Mouse (Mus musculus) hindbrain, embryonic 16.5 days (tissue): ENCODE measurements around the gene Gramd4. TPM values are rescaled to one million over a fixed set of nuclear protein-coding genes. Genes with fewer than 3 reads are reported as not detected.
"Not testable (repeated sequence)": the region's sequence is repeated elsewhere in the genome, so short reads cannot be mapped to it uniquely, and the experiment has no call there.

Experiments
- ATAC-seq: fragments of 200-750 bp; cut with Nextera tagmentation; 2 replicates; pipeline ENCODE4 v1.8.0; 2017; ENCODE audit warnings: moderate TSS enrichment, moderate library complexity
- H3K27ac ChIP-seq: fragments of 300-500 bp; sonication (generic); 2 replicates; pipeline ENCODE4 v1.5.1; 2014; ENCODE audit warnings: low read depth, mild to moderate bottlenecking, control low read depth, low read length, moderate library complexity
- H3K27me3 ChIP-seq: fragments of 300-500 bp; sonication (generic); replicated peaks from 2 replicates; pipeline ENCODE4 v1.6.1; 2014; ENCODE audit warnings: low read length; ENCODE audit not compliant: control insufficient read depth, insufficient read depth
- H3K36me3 ChIP-seq: fragments of 300-500 bp; sonication (generic); 2 replicates; pipeline ENCODE4 v1.6.1; 2014; ENCODE audit warnings: mild to moderate bottlenecking, low read length, moderate library complexity, mixed read lengths; ENCODE audit not compliant: control insufficient read depth, insufficient read depth
- H3K4me1 ChIP-seq: fragments of 300-500 bp; sonication (generic); 2 replicates; pipeline ENCODE4 v1.6.1; 2014; ENCODE audit warnings: low read depth, low read length; ENCODE audit not compliant: control insufficient read depth, insufficient read depth
- H3K4me2 ChIP-seq: fragments of 300-500 bp; sonication (generic); 2 replicates; pipeline ENCODE4 v1.6.1; 2014; ENCODE audit warnings: mild to moderate bottlenecking, low read length, control low read depth, moderate library complexity
- H3K4me3 ChIP-seq: fragments of 300-500 bp; sonication (generic); 2 replicates; pipeline ENCODE4 v1.5.1; 2014; ENCODE audit warnings: mild to moderate bottlenecking, low read length, control low read depth, moderate library complexity
- H3K9ac ChIP-seq: fragments of 300-500 bp; sonication (generic); 2 replicates; pipeline ENCODE4 v1.6.1; 2014; ENCODE audit warnings: low read depth, mild to moderate bottlenecking, control low read depth, low read length, moderate library complexity
- H3K9me3 ChIP-seq: fragments of 300-500 bp; sonication (generic); 2 replicates; pipeline ENCODE4 v1.6.1; 2014; ENCODE audit warnings: mild to moderate bottlenecking, low read length, moderate library complexity; ENCODE audit not compliant: control insufficient read depth
- WGBS: fragments of 180-500 bp; shearing (Covaris S2); extraction: QIAGEN DNeasy Blood & Tissue Kit; methylation state at CpG from one replicate; pipeline ENCODE4 v1.1.7; 2014; 5-methylcytosine and 5-hydroxymethylcytosine counted together
- polyA plus RNA-seq: library from polyadenylated mRNA; unstranded; fragments of >200 nt; fragmentation: Nextera tagmentation; extraction: Ambion mirVana; gene quantifications from 2 replicates; pipeline ENCODE4 v1.2.1, GENCODE M21; 2015

Gramd4 gene
- polyA plus RNA-seq, 1 experiment from 2014 or later = 18.4 TPM

GRCm38 (mm10) chr15:86041421-86041820 is 16.1 kb upstream of the Gramd4 start:
- H3K9ac ChIP-seq = no peak overlapping the region
- no peaks in the 10 kb centered on the region for H3K9me3 ChIP-seq
- no peaks in the 10 kb centered on the region for H3K4me1 ChIP-seq
- WGBS = 74% methylated on average over 5 of the region's 5 CpGs
- H3K4me2 ChIP-seq = no peak overlapping the region
- ATAC-seq = no peak
- no peak overlapping the region for H3K27ac ChIP-seq
- no peaks in the 10 kb centered on the region for H3K36me3 ChIP-seq
- H3K27me3 ChIP-seq = no peaks in the 10 kb centered on the region
- no peak overlapping the region for H3K4me3 ChIP-seq

DNA sequence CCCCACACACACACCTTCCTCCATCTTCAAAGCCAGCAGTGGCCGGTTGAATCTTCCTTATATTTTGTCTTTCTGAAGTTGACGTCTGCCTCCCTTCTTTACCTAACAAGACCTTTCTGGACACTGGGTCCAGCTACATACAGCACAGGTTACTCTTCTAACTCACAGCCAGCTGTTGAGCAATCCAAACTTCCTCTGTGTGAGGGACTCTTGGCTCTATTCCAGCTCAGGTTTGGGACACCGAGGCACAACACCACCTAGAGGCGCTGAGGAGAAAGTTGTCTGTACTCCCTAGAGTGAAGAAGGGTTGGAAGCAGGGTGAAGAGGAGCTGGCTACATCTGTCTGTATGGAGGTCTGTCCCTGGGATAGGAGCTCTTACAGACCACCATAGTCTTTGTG is 15.1 kb upstream of the Gramd4 start:
- H3K4me3 ChIP-seq = no peak overlapping the region
- H3K36me3 ChIP-seq = no peaks in the 10 kb centered on the region
- no peaks in the 10 kb centered on the region for H3K4me1 ChIP-seq
- no peak overlapping the region for H3K27ac ChIP-seq
- H3K4me2 ChIP-seq = no peak overlapping the region
- ATAC-seq = no peak
- H3K9ac ChIP-seq = no peak overlapping the region
- 52% methylated on average over 4 of the region's 4 CpGs for WGBS
- no peaks in the 10 kb centered on the region for H3K9me3 ChIP-seq
- H3K27me3 ChIP-seq = no peaks in the 10 kb centered on the region

- Histone ChIP-seq H3K27ac (no peak overlapping the region), H3K9me3 (no peaks in the 10 kb centered on the region), H3K4me2 (no peak overlapping the region), H3K9ac (no peak overlapping the region), H3K36me3 (no peaks in the 10 kb centered on the region), H3K4me3 (no peak overlapping the region), H3K27me3 (no peaks in the 10 kb centered on the region), H3K4me1 (peaks cover 2% of the 10 kb centered on the region; the same call in 1 of the 2 replicates)
- WGBS = 74% methylated on average over 3 of the region's 3 CpGs
- ATAC-seq = no peak
Measured at GRCm38 (mm10) chr15:86049510-86049909, 8.0 kb upstream of the Gramd4 start.

- no peaks in the 10 kb centered on the region for H3K36me3 ChIP-seq
- 79% methylated on average over 4 of the region's 4 CpGs for WGBS
- no peak for ATAC-seq
- H3K9ac ChIP-seq = no peak overlapping the region
- H3K4me2 ChIP-seq = no peak overlapping the region
- no peaks in the 10 kb centered on the region for H3K27me3 ChIP-seq
- no peak overlapping the region for H3K27ac ChIP-seq
- H3K9me3 ChIP-seq = no peaks in the 10 kb centered on the region
- H3K4me3 ChIP-seq = no peak overlapping the region
- peaks cover 2% of the 10 kb centered on the region; the same call in 1 of the 2 replicates for H3K4me1 ChIP-seq
Measured at GRCm38 (mm10) chr15:86050170-86050743, 7.2 kb upstream of the Gramd4 start.

DNA sequence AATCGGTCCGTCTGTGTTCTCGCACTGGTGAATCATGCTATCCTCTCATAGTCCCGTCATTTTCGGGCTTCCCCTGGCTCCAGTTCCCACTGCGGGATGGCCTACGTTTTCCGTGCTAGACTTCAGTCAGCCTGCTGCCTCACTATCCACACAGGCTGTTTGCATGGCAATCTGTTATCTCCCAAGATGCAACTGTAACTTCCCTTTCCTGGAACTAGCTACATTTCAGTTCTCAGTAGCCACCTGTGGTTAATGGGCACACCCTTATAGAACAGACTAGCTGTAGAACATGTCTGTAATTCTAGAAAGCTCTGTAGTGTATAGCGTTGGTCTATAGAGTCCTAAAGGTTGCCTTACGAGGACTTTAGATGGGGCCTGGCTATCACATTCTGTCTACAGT is 6.3 kb upstream of the Gramd4 start:
- 86% methylated on average over 10 of the region's 10 CpGs for WGBS
- no peak overlapping the region for H3K4me3 ChIP-seq
- H3K4me2 ChIP-seq = no peak overlapping the region
- H3K4me1 ChIP-seq = peaks cover 2% of the 10 kb centered on the region; the same call in 1 of the 2 replicates
- no peaks in the 10 kb centered on the region for H3K9me3 ChIP-seq
- ATAC-seq = no peak
- H3K36me3 ChIP-seq = no peaks in the 10 kb centered on the region
- no peak overlapping the region for H3K27ac ChIP-seq
- no peaks in the 10 kb centered on the region for H3K27me3 ChIP-seq
- H3K9ac ChIP-seq = no peak overlapping the region

DNA sequence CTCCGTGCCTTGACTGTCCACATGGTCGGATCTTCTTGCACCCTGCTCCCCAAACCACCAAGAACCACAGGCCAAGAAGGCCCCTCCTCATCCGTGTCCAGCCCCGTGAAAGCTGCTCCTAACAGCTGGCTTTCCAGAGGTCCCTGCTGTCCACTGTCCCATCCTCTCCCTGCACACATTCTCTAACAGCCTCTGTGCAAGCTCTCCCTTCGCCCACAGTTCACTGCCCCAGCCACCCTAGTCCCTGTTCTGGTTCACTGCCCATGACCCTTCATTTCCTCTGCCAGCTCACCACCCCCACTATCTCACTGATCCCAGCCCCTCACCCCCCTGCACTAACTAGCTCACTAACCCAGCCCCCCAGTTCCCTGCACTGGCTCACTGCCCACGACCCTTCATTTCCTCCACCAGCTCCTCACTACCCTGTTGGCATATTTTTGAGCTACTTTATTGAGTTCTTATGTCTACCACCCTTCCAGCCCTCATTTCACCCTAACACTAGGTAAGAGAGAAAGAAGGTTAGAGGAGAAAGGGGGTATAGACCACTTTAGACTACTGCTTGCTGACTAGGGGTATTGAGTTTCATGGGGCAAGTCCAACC is 5.5 kb upstream of the Gramd4 start:
- no peak for ATAC-seq
- no peaks in the 10 kb centered on the region for H3K27me3 ChIP-seq
- H3K4me3 ChIP-seq = no peak overlapping the region
- 68% methylated on average over 6 of the region's 6 CpGs for WGBS
- no peaks in the 10 kb centered on the region for H3K36me3 ChIP-seq
- no peaks in the 10 kb centered on the region for H3K9me3 ChIP-seq
- no peak overlapping the region for H3K27ac ChIP-seq
- H3K4me1 ChIP-seq = peaks cover 2% of the 10 kb centered on the region; the same call in 1 of the 2 replicates
- no peak overlapping the region for H3K4me2 ChIP-seq
- H3K9ac ChIP-seq = no peak overlapping the region; the same call in 1 of the 2 replicates

GRCm38 (mm10) chr15:86053890-86054536 is 3.5 kb upstream of the Gramd4 start:
- 42% methylated on average over 2 of the region's 2 CpGs for WGBS
- H3K4me1 ChIP-seq = peaks cover 10% of the 10 kb centered on the region
- peak; percentile 47 for ATAC-seq

GRCm38 (mm10) chr15:86054861-86055260 is 2.6 kb upstream of the Gramd4 start:
- H3K4me2 ChIP-seq, H3K4me3 ChIP-seq, H3K9me3 ChIP-seq, ATAC-seq, H3K27ac ChIP-seq, H3K9ac ChIP-seq, H3K27me3 ChIP-seq, H3K36me3 ChIP-seq: not testable (repeated sequence)
- peaks cover 13% of the 10 kb centered on the region for H3K4me1 ChIP-seq
- 77% methylated on average over 3 of the region's 3 CpGs for WGBS

More at GRCm38 (mm10) chr15:86053890-86054536, 3.5 kb upstream of the Gramd4 start:
- H3K36me3 ChIP-seq = no peaks in the 10 kb centered on the region
- H3K9ac ChIP-seq = no peak overlapping the region
- no peaks in the 10 kb centered on the region for H3K27me3 ChIP-seq
- H3K27ac ChIP-seq = no peak overlapping the region
- no peaks in the 10 kb centered on the region for H3K9me3 ChIP-seq
- no peak overlapping the region for H3K4me2 ChIP-seq
- H3K4me3 ChIP-seq = no peak overlapping the region

GRCm38 (mm10) chr15:86056221-86056760 is 1.2 kb upstream of the Gramd4 start:
- H3K36me3 ChIP-seq = no peaks in the 10 kb centered on the region
- H3K9me3 ChIP-seq = no peaks in the 10 kb centered on the region
- no peaks in the 10 kb centered on the region for H3K27me3 ChIP-seq
- peaks cover 28% of the 10 kb centered on the region for H3K4me1 ChIP-seq
- 87% methylated on average over 5 of the region's 5 CpGs for WGBS
- no peak for ATAC-seq
- H3K4me2 ChIP-seq = no peak overlapping the region
- no peak overlapping the region for H3K4me3 ChIP-seq
- H3K27ac ChIP-seq = no peak overlapping the region
- no peak overlapping the region for H3K9ac ChIP-seq
